Mouse (Mus musculus) adrenal gland, postnatal 36 days (tissue): ENCODE results near the gene Bag3. TPM values are rescaled to one million over a fixed set of nuclear protein-coding genes. Genes with fewer than 3 reads are reported as not detected.

ENCODE experiments used
- microRNA-seq: library from miRNA; unstranded; fragments of <30 nt; microRNA quantifications from one replicate; pipeline ENCODE4 v1.2.0, GENCODE M21; 2021
- total RNA-seq, 2 experiments: library from RNA; stranded (reverse); gene quantifications; 2 replicates each; pipeline ENCODE4 v1.2.3; 2021

Gene Bag3
- total RNA-seq, 2 experiments from 2014 or later = 193 to 336 TPM

Small RNA genes within 50 kb of the gene (microRNA-seq; reads per million reads assigned to microRNA genes)
- not detected for gene Gm24365

Other genes starting within 250 kb of the Bag3 start
- gene BC017158, start 225.4 kb upstream of the Bag3 start, total RNA-seq = 10 to 100 TPM; 27.9 to 28.9 TPM
- 10 to 100 TPM; 10.6 to 19.7 TPM for gene Rgs10, start 104.9 kb upstream of the Bag3 start, total RNA-seq
- 10 to 100 TPM; 74.4 to 90.2 TPM for gene Tial1, start 61.9 kb upstream of the Bag3 start, total RNA-seq
- 10 to 100 TPM; 21.2 to 28.7 TPM for gene Inpp5f, start 87.7 kb downstream of the Bag3 start, total RNA-seq
- gene Mcmbp, start 216.9 kb downstream of the Bag3 start, total RNA-seq = 10 to 100 TPM; 33.9 to 37.2 TPM
- gene Sec23ip, start 221.3 kb downstream of the Bag3 start, total RNA-seq = 10 to 100 TPM; 42.4 to 44.0 TPM